Mouse (Mus musculus): ENCODE results near the gene Prdm1. TPM values are rescaled to one million over a fixed set of nuclear protein-coding genes. Genes with fewer than 3 reads are reported as not detected.

Prdm1 gene
- polyA plus RNA-seq, 1 experiment from 2014 or later = 0.93 TPM

- Histone ChIP-seq H3K4me1 (replicated peaks) (peaks cover 8% of the 10 kb centered on the region), H3K4me3 (no peak overlapping the region), H3K9ac (no peak overlapping the region), H3K27me3 (no peaks in the 10 kb centered on the region), H3K36me3 (no peaks in the 10 kb centered on the region), H3K4me2 (no peak overlapping the region), H3K9me3 (no peaks in the 10 kb centered on the region), H3K27ac (replicated peaks) (no peak overlapping the region)
- 69% methylated on average over 5 of the region's 5 CpGs for WGBS
- no peak for ATAC-seq (ENCODE audit: low read depth)
These were observed 37.3 kb downstream of the Prdm1 start for GRCm38 (mm10) chr10:44490899-44491422.

GRCm38 (mm10) chr10:44487132-44487531 lies 41.2 kb downstream of the Prdm1 start:
- H3K27ac ChIP-seq (replicated peaks) = no peak overlapping the region
- peaks cover 3% of the 10 kb centered on the region; the same call in 1 of the 2 replicates for H3K27me3 ChIP-seq
- no peaks in the 10 kb centered on the region for H3K9me3 ChIP-seq
- no peak overlapping the region for H3K9ac ChIP-seq
- H3K36me3 ChIP-seq = no peaks in the 10 kb centered on the region
- no peak for ATAC-seq (ENCODE audit: low read depth)
- WGBS = 94% methylated on average over 10 of the region's 11 CpGs
- H3K4me1 ChIP-seq (replicated peaks) = no peaks in the 10 kb centered on the region
- no peak overlapping the region for H3K4me2 ChIP-seq
- no peak overlapping the region for H3K4me3 ChIP-seq

GRCm38 (mm10) chr10:44484077-44484476 lies 44.2 kb downstream of the Prdm1 start:
- no peak for ATAC-seq (ENCODE audit: low read depth)
- Histone ChIP-seq H3K4me2 (no peak overlapping the region), H3K27ac (replicated peaks) (no peak overlapping the region), H3K4me3 (no peak overlapping the region), H3K9ac (no peak overlapping the region), H3K27me3 (peaks cover 3% of the 10 kb centered on the region), H3K9me3 (no peaks in the 10 kb centered on the region), H3K36me3 (no peaks in the 10 kb centered on the region), H3K4me1 (replicated peaks) (no peaks in the 10 kb centered on the region; the same call in 1 of the 2 replicates)
- WGBS = 87% methylated on average over 5 of the region's 5 CpGs

GRCm38 (mm10) chr10:44483116-44483515 lies 45.2 kb downstream of the Prdm1 start:
- no peaks in the 10 kb centered on the region; the same call in 1 of the 2 replicates for H3K4me1 ChIP-seq (replicated peaks)
- ATAC-seq (ENCODE audit: low read depth) = no peak
- H3K4me3 ChIP-seq = no peak overlapping the region
- 41% methylated on average over 6 of the region's 6 CpGs for WGBS
- H3K36me3 ChIP-seq = no peaks in the 10 kb centered on the region
- H3K4me2 ChIP-seq = no peak overlapping the region
- H3K27ac ChIP-seq (replicated peaks) = no peak overlapping the region
- no peaks in the 10 kb centered on the region for H3K9me3 ChIP-seq
- peaks cover 3% of the 10 kb centered on the region for H3K27me3 ChIP-seq
- H3K9ac ChIP-seq = no peak overlapping the region

GRCm38 (mm10) chr10:44481379-44481778 lies 46.9 kb downstream of the Prdm1 start:
- H3K4me2 ChIP-seq = no peak overlapping the region
- H3K4me1 ChIP-seq (replicated peaks) = no peaks in the 10 kb centered on the region; the same call in 1 of the 2 replicates
- H3K27ac ChIP-seq (replicated peaks) = no peak overlapping the region
- peaks cover 3% of the 10 kb centered on the region for H3K27me3 ChIP-seq
- H3K9me3 ChIP-seq = no peaks in the 10 kb centered on the region
- H3K9ac ChIP-seq = no peak overlapping the region
- no peak for ATAC-seq (ENCODE audit: low read depth)
- H3K4me3 ChIP-seq = no peak overlapping the region
- no peaks in the 10 kb centered on the region for H3K36me3 ChIP-seq
- WGBS = 84% methylated on average over 5 of the region's 5 CpGs

- no peaks in the 10 kb centered on the region for H3K36me3 ChIP-seq
- ATAC-seq (ENCODE audit: low read depth) = no peak
- H3K27ac ChIP-seq (replicated peaks) = no peak overlapping the region
- H3K9ac ChIP-seq = no peak overlapping the region
- no peak overlapping the region for H3K4me3 ChIP-seq
- 13% methylated on average over 6 of the region's 6 CpGs for WGBS
- peaks cover 3% of the 10 kb centered on the region for H3K27me3 ChIP-seq
- no peak overlapping the region for H3K4me2 ChIP-seq
- no peaks in the 10 kb centered on the region; the same call in 1 of the 2 replicates for H3K4me1 ChIP-seq (replicated peaks)
- H3K9me3 ChIP-seq = no peaks in the 10 kb centered on the region
These were observed 49.0 kb downstream of the Prdm1 start for GRCm38 (mm10) chr10:44479286-44479685.

- H3K4me2 ChIP-seq = no peak overlapping the region
- ATAC-seq (ENCODE audit: low read depth) = no peak
- H3K9ac ChIP-seq = no peak overlapping the region
- WGBS = 65% methylated on average over 5 of the region's 5 CpGs
- no peaks in the 10 kb centered on the region for H3K9me3 ChIP-seq
- peaks cover 1% of the 10 kb centered on the region for H3K27me3 ChIP-seq
- H3K4me1 ChIP-seq (replicated peaks) = no peaks in the 10 kb centered on the region; the same call in 1 of the 2 replicates
- H3K27ac ChIP-seq (replicated peaks) = no peak overlapping the region
- no peaks in the 10 kb centered on the region for H3K36me3 ChIP-seq
- no peak overlapping the region for H3K4me3 ChIP-seq
These were observed 50.2 kb downstream of the Prdm1 start for GRCm38 (mm10) chr10:44478091-44478490.

- WGBS = 91% methylated on average over 8 of the region's 8 CpGs
- no peak for ATAC-seq (ENCODE audit: low read depth)
- Histone ChIP-seq H3K27me3 (no peaks in the 10 kb centered on the region; the same call in none of the 2 replicates), H3K4me2 (no peak overlapping the region), H3K4me3 (no peak overlapping the region), H3K9ac (no peak overlapping the region), H3K4me1 (replicated peaks) (no peaks in the 10 kb centered on the region; the same call in 1 of the 2 replicates), H3K27ac (replicated peaks) (no peak overlapping the region), H3K9me3 (no peaks in the 10 kb centered on the region), H3K36me3 (no peaks in the 10 kb centered on the region)
These were observed 51.1 kb downstream of the Prdm1 start for GRCm38 (mm10) chr10:44477240-44477639.

GRCm38 (mm10) chr10:44476523-44476922 lies 51.8 kb downstream of the Prdm1 start:
- Histone ChIP-seq H3K36me3 (no peaks in the 10 kb centered on the region), H3K27ac (replicated peaks) (no peak overlapping the region), H3K4me2 (no peak overlapping the region), H3K9me3 (no peaks in the 10 kb centered on the region), H3K9ac (no peak overlapping the region), H3K4me3 (no peak overlapping the region), H3K27me3 (no peaks in the 10 kb centered on the region; the same call in none of the 2 replicates), H3K4me1 (replicated peaks) (no peaks in the 10 kb centered on the region; the same call in 1 of the 2 replicates)
- no peak for ATAC-seq (ENCODE audit: low read depth)
- WGBS = 75% methylated on average over 13 of the region's 13 CpGs

GRCm38 (mm10) chr10:44475376-44475775 lies 52.9 kb downstream of the Prdm1 start:
- no peaks in the 10 kb centered on the region; the same call in 1 of the 2 replicates for H3K4me1 ChIP-seq (replicated peaks)
- H3K9ac ChIP-seq = no peak overlapping the region
- H3K4me2 ChIP-seq = no peak overlapping the region
- H3K36me3 ChIP-seq = no peaks in the 10 kb centered on the region
- 86% methylated on average over 3 of the region's 3 CpGs for WGBS
- H3K27me3 ChIP-seq = no peaks in the 10 kb centered on the region; the same call in none of the 2 replicates
- no peak overlapping the region for H3K4me3 ChIP-seq
- ATAC-seq (ENCODE audit: low read depth) = no peak
- no peak overlapping the region for H3K27ac ChIP-seq (replicated peaks)
- H3K9me3 ChIP-seq = no peaks in the 10 kb centered on the region

GRCm38 (mm10) chr10:44474256-44474655 lies 54.0 kb downstream of the Prdm1 start:
- no peaks in the 10 kb centered on the region; the same call in 1 of the 2 replicates for H3K27me3 ChIP-seq
- H3K4me1 ChIP-seq (replicated peaks) = no peaks in the 10 kb centered on the region; the same call in 1 of the 2 replicates
- no peak overlapping the region for H3K27ac ChIP-seq (replicated peaks)
- WGBS = 50% methylated on average over 10 of the region's 10 CpGs
- H3K9ac ChIP-seq = no peak overlapping the region
- no peaks in the 10 kb centered on the region for H3K9me3 ChIP-seq
- no peak overlapping the region for H3K4me2 ChIP-seq
- peak; percentile 65 for ATAC-seq (ENCODE audit: low read depth)
- H3K4me3 ChIP-seq = no peak overlapping the region
- H3K36me3 ChIP-seq = no peaks in the 10 kb centered on the region

- H3K4me2 ChIP-seq = no peak overlapping the region
- whole genome bisulfite sequencing = 56% methylated on average over 8 of the region's 8 CpGs
- no peak for ATAC-seq (ENCODE audit: low read depth)
These were observed 62.7 kb downstream of the Prdm1 start for GRCm38 (mm10) chr10:44465618-44466017.

GRCm38 (mm10) chr10:44464563-44464962 lies 63.7 kb downstream of the Prdm1 start:
- ATAC-seq (ENCODE audit: low read depth) = no peak
- Histone ChIP-seq H3K9ac (no peak overlapping the region), H3K4me3 (no peak overlapping the region), H3K4me1 (replicated peaks) (peaks cover 3% of the 10 kb centered on the region; the same call in 1 of the 2 replicates), H3K27me3 (peaks cover 24% of the 10 kb centered on the region), H3K9me3 (no peaks in the 10 kb centered on the region), H3K27ac (replicated peaks) (no peak overlapping the region), H3K36me3 (no peaks in the 10 kb centered on the region), H3K4me2 (no peak overlapping the region)
- WGBS = 71% methylated on average over 5 of the region's 5 CpGs

More at GRCm38 (mm10) chr10:44465618-44466017, 62.7 kb downstream of the Prdm1 start:
- Histone ChIP-seq H3K4me1 (replicated peaks) (no peaks in the 10 kb centered on the region), H3K4me3 (no peak overlapping the region), H3K27ac (replicated peaks) (no peak overlapping the region), H3K9me3 (no peaks in the 10 kb centered on the region), H3K36me3 (no peaks in the 10 kb centered on the region), H3K27me3 (peaks cover 21% of the 10 kb centered on the region), H3K9ac (no peak overlapping the region)

Data from neural tube, embryonic 13.5 days (tissue).